Mouse (Mus musculus) embryonic facial prominence, embryonic 13.5 days (tissue): Measurements from ENCODE around the gene Aen. TPM values are rescaled to one million over a fixed set of nuclear protein-coding genes. Genes with fewer than 3 reads are reported as not detected.

ENCODE experiments used
- ATAC-seq: fragments of 200-750 bp; cut with Nextera tagmentation; 2 replicates; pipeline ENCODE4 v1.8.0; 2017; ENCODE audit warnings: low read depth; ENCODE audit not compliant: insufficient number of reproducible peaks, insufficient read depth, low FRiP score, low TSS enrichment
- H3K27ac ChIP-seq: fragments of 300-500 bp; sonication (generic); 2 replicates; pipeline ENCODE4 v1.5.1; 2015; ENCODE audit warnings: moderate library complexity, mild to moderate bottlenecking, inconsistent platforms
- H3K27me3 ChIP-seq: fragments of 300-500 bp; sonication (generic); 2 replicates; pipeline ENCODE4 v1.6.1; 2015; ENCODE audit warnings: mild to moderate bottlenecking, inconsistent platforms
- H3K36me3 ChIP-seq: fragments of 300-500 bp; sonication (generic); 2 replicates; pipeline ENCODE4 v1.6.1; 2015; ENCODE audit warnings: mild to moderate bottlenecking, inconsistent platforms
- H3K4me1 ChIP-seq: fragments of 300-500 bp; sonication (generic); 2 replicates; pipeline ENCODE4 v1.6.1; 2015; ENCODE audit warnings: inconsistent platforms
- H3K4me2 ChIP-seq: fragments of 300-500 bp; sonication (generic); 2 replicates; pipeline ENCODE4 v1.6.1; 2015; ENCODE audit warnings: moderate library complexity, mild to moderate bottlenecking, inconsistent platforms
- H3K4me3 ChIP-seq: fragments of 300-500 bp; sonication (generic); 2 replicates; pipeline ENCODE4 v1.5.1; 2015; ENCODE audit warnings: mild to moderate bottlenecking, inconsistent platforms
- H3K9ac ChIP-seq: fragments of 300-500 bp; sonication (generic); 2 replicates; pipeline ENCODE4 v1.6.1; 2015; ENCODE audit warnings: mild to moderate bottlenecking, inconsistent platforms
- H3K9me3 ChIP-seq: fragments of 300-500 bp; sonication (generic); 2 replicates; pipeline ENCODE4 v1.6.1; 2016; ENCODE audit warnings: inconsistent platforms
- WGBS: fragments of 180-500 bp; shearing (Covaris S2); methylation state at CpG from one replicate; pipeline ENCODE4 v1.1.7; 2015; ENCODE audit warnings: mixed read lengths; 5-methylcytosine and 5-hydroxymethylcytosine counted together
- microRNA-seq: library from miRNA; unstranded; fragments of <30 nt; microRNA quantifications from one replicate; pipeline ENCODE4, GENCODE M21; 2016
- polyA plus RNA-seq: library from polyadenylated mRNA; unstranded; fragments of >200 nt; fragmentation: Nextera tagmentation; extraction: Ambion mirVana; gene quantifications from 2 replicates; pipeline ENCODE4 v1.2.1, GENCODE M21; 2015

Aen gene
- polyA plus RNA-seq, 1 experiment from 2014 or later = 41.8 TPM

DNA sequence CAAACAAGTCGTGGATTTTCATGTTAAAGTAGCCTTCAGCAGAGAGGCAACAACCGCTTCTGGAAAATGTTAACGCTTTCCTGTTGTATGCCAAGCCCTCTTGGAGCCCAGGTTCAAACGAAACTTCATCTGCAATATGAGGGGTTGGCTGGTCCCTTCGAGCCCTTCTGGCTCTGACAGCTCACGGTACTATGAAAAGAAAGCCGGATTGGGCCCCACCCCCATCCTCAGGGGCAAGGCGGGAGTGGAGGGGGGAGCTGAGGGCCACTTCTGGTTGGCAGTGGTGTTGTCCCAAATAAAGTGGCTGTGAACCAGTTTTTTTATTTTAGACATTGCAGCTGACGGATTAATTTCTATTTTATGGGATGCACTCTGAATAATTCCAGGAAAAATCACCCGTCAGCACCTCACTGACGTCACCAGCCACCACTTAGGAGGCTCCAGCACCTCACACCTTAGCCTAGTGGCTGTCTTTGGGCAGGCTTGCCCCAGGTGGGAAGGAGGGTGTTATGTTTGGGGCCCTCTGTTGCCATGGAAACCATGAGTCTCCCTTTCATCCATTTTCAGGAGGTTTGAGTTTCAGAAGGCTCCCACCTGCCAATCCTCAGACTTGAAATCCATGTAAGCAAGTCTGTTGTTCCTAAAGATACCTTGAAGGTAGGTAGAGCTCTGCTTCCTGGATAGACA is 58.4 kb downstream of the Aen start:
- Histone ChIP-seq H3K27me3 (no peaks in the 10 kb centered on the region), H3K4me1 (peaks cover 37% of the 10 kb centered on the region), H3K4me2 (peak overlapping the region; percentile 44), H3K9me3 (no peaks in the 10 kb centered on the region), H3K27ac (peak overlapping the region; percentile 62; the same call in 1 of the 2 replicates), H3K9ac (no peak overlapping the region), H3K4me3 (peak overlapping the region; percentile 7; the same call in 1 of the 2 replicates), H3K36me3 (no peaks in the 10 kb centered on the region)
- ATAC-seq = no peak
- 19% methylated on average over 11 of the region's 11 CpGs for WGBS

DNA sequence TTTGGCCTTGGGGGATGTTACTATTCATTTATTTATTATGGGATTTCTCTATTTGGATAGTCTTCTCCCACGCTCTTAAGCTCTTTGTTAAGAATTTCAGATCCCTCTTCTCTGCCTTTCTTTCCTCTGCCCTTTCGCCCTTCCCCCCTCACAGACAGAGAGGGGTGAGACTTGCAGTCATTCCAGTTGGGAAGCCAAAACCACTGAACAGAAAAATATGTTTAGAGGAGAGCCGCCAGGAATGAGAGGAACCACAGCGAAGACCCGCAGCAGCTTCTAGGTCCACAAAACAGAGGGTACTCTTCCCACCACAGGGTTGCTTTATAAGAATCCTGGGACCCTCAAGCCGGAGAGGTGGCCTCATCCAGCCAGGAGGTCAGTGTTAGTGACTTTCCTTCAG is 59.0 kb downstream of the Aen start:
- 60% methylated on average over 6 of the region's 6 CpGs for WGBS
- H3K9me3 ChIP-seq = no peaks in the 10 kb centered on the region
- H3K4me2 ChIP-seq = peak overlapping the region; percentile 5; the same call in 1 of the 2 replicates
- no peak for ATAC-seq
- no peak overlapping the region for H3K4me3 ChIP-seq
- peak overlapping the region; percentile 62 for H3K27ac ChIP-seq
- H3K9ac ChIP-seq = no peak overlapping the region
- peaks cover 32% of the 10 kb centered on the region for H3K4me1 ChIP-seq
- H3K36me3 ChIP-seq = no peaks in the 10 kb centered on the region
- no peaks in the 10 kb centered on the region for H3K27me3 ChIP-seq

DNA sequence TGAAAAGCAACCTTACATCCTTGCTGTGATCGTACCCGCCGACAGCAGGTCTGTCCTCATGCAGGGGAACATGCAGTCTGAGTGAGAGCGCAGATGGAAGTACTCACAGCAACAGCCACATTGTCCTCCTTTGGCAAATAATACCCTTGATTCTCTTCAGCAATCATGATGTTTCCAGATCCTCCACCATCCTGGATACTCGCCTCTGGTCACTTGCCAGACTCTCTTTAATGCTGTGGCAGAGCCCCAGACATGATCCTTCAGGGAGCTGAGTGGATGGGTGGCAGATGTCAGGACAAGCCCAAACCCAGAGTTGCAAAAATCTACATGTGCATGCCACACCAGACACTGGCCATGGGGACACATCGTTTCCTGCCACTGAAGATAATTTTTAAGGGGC is 59.4 kb downstream of the Aen start:
- Histone ChIP-seq H3K4me2 (peak overlapping the region; percentile 5; the same call in 1 of the 2 replicates), H3K9ac (no peak overlapping the region), H3K4me1 (peaks cover 32% of the 10 kb centered on the region), H3K36me3 (no peaks in the 10 kb centered on the region), H3K27me3 (no peaks in the 10 kb centered on the region), H3K27ac (peak overlapping the region; percentile 62), H3K4me3 (no peak overlapping the region), H3K9me3 (no peaks in the 10 kb centered on the region)
- 82% methylated on average over 6 of the region's 6 CpGs for WGBS
- ATAC-seq = no peak

DNA sequence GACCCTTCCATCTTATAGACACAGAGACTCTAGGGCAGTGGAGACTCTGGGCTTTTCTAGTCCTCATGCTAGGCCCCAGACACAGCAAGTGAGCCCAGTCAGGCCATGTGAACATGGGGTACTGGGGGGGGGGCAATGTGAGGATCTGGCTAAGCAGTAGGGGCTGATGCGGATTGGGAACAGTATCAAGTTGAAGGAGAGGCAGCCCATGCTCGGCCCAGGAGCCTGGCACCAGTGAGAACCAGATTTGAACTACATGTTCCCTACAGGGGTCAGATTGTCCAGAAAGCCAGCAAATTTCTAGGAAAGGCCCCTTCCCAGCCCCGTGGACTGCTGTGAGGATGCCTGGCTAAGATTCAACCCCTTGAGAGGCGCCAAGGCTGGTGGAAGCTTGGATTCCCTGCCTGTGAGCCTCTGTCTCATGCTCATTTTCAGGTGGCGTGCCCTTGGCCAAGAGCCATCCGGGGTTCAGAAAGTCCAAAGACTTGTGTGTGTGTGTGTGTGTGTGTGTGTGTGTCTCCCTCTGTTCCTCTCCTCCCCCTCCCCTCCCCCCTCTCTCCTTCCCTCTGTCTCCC is 62.9 kb downstream of the Aen start:
- Histone ChIP-seq H3K4me2 (no peak overlapping the region), H3K9ac (no peak overlapping the region), H3K27me3 (no peaks in the 10 kb centered on the region), H3K27ac (no peak overlapping the region), H3K4me3 (no peak overlapping the region), H3K9me3 (no peaks in the 10 kb centered on the region), H3K36me3 (no peaks in the 10 kb centered on the region), H3K4me1 (peaks cover 22% of the 10 kb centered on the region)
- WGBS = 66% methylated on average over 6 of the region's 6 CpGs
- no peak for ATAC-seq

Small RNAs within 50 kb of the gene (microRNA-seq; reads per million reads assigned to microRNA genes)
- gene Mir7-2 = 7.2 reads per million, percentile 24 among the genes with 10 or more reads in this experiment

Other genes starting within 250 kb of the Aen start
- gene Ntrk3, start 157.8 kb upstream of the Aen start, polyA plus RNA-seq = 1.7 and 2.1 TPM in 2 replicates
- 90.1 and 90.6 TPM in 2 replicates for gene Mrps11, start 112.7 kb upstream of the Aen start, polyA plus RNA-seq
- 56.6 and 60.0 TPM in 2 replicates for gene Mrpl46, start 112.3 kb upstream of the Aen start, polyA plus RNA-seq
- 21.5 and 22.4 TPM in 2 replicates for gene Det1, start 48.6 kb upstream of the Aen start, polyA plus RNA-seq
- 0.49 and 1.4 TPM in 2 replicates for gene Isg20, start 17.6 kb downstream of the Aen start, polyA plus RNA-seq
- gene Acan, start 157.6 kb downstream of the Aen start, polyA plus RNA-seq = 16.6 and 23.7 TPM in 2 replicates
- gene Hapln3, start 235.2 kb downstream of the Aen start, polyA plus RNA-seq = 4.2 and 5.0 TPM in 2 replicates